28 mouse cellular contexts compared by ENCODE assay signal in the genomic region with DNA sequence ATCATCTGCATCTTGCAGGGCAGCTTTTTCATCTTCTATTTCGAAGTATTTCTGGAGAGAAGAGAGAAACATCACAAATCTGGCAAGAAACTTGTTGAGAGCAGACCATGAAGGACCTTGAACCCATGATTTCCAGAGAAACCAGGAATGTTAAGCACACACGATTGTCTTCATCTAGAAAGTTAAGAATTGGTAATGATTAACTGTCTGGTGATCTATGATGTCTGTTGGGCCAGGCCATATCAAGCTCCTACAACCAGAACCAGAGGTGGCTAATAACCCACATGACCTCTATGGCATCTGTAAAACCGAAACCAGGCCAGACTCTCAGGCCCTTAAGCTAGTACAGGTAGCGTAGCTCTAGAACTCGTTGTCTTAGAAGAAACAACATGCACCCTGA. TPM values are rescaled to one million over a fixed set of nuclear protein-coding genes. Genes with fewer than 3 reads are reported as not detected.
"Had no signal": no experiment of that assay in that cellular context is flagged by ENCODE, and none has a peak within 500 bp of the region (broad histone marks: within the 10 kb centered on the region; RNA-seq: fewer than 3 reads in every experiment).

No protein-coding gene starts in this region.

- H3K4me3 ChIP-seq: hindbrain, embryonic 15.5 days; layer of hippocampus, adult 2 months; limb, embryonic 10.5 days; limb, embryonic 13.5 days; midbrain, embryonic 12.5 days; midbrain, embryonic 15.5 days; neural tube, embryonic 12.5 days; neural tube, embryonic 15.5 days; stomach, embryonic 15.5 days had no signal

- H3K9ac ChIP-seq: hindbrain, embryonic 15.5 days; limb, embryonic 13.5 days; liver, embryonic 14.5 days; liver, postnatal 0 days; lung, embryonic 14.5 days; midbrain, embryonic 12.5 days; midbrain, embryonic 15.5 days; neural tube, embryonic 12.5 days; neural tube, embryonic 15.5 days; stomach, embryonic 15.5 days had no signal

- H3K4me2 ChIP-seq: hindbrain, embryonic 15.5 days; limb, embryonic 13.5 days; lung, embryonic 14.5 days; midbrain, embryonic 12.5 days; midbrain, embryonic 15.5 days; neural tube, embryonic 12.5 days; neural tube, embryonic 15.5 days; stomach, embryonic 15.5 days had no signal

- H3K27ac ChIP-seq: hindbrain, embryonic 15.5 days; layer of hippocampus, adult 2 months; limb, embryonic 10.5 days; limb, embryonic 13.5 days; liver, embryonic 14.5 days; macrophage; midbrain, embryonic 12.5 days; midbrain, embryonic 15.5 days; neural tube, embryonic 12.5 days; neural tube, embryonic 15.5 days; stomach, embryonic 15.5 days had no signal

- H3K27me3 ChIP-seq: neural tube, embryonic 12.5 days had no signal

- H3K36me3 ChIP-seq: hindbrain, embryonic 15.5 days; limb, embryonic 10.5 days; limb, embryonic 13.5 days; midbrain, embryonic 12.5 days; midbrain, embryonic 15.5 days; neural tube, embryonic 12.5 days; neural tube, embryonic 15.5 days; stomach, embryonic 15.5 days had no signal

- ATAC-seq: liver, postnatal 0 days; lung, postnatal 0 days; midbrain, embryonic 15.5 days had no signal

- DNase-seq: layer of hippocampus, adult 9-11 months; liver; liver, postnatal 0 days; lung, embryonic 14.5 days; right cerebral cortex, adult 18-20 months; right cerebral cortex, postnatal 14 days; right cerebral cortex, postnatal 4 days; spleen, adult 18-20 months; thymus, postnatal 4 days had no signal

- H3K4me1 ChIP-seq: hindbrain, embryonic 15.5 days; limb, embryonic 10.5 days; limb, embryonic 13.5 days; midbrain, embryonic 15.5 days; neural tube, embryonic 12.5 days; neural tube, embryonic 15.5 days; stomach, embryonic 15.5 days had no signal

- H3K9me3 ChIP-seq: hindbrain, embryonic 15.5 days; limb, embryonic 10.5 days; limb, embryonic 13.5 days; midbrain, embryonic 12.5 days; midbrain, embryonic 15.5 days; neural tube, embryonic 12.5 days; neural tube, embryonic 15.5 days; stomach, embryonic 15.5 days had no signal

RNA-seq across cellular contexts. Expression of gene 4921504E06Rik, which starts 29.6 kb away (rescaled TPM):
- total RNA-seq: layer of hippocampus, adult 2 months; layer of hippocampus, postnatal 25 days; left cerebral cortex, adult 18-20 months; left cerebral cortex, postnatal 25 days; megakaryocyte, adult 5-6 weeks had no signal
- polyA plus RNA-seq: intestine, embryonic 14.5 days; large intestine, adult 2 months; limb, embryonic 10.5 days; limb, embryonic 13.5 days; liver, embryonic 14.5 days; liver, postnatal 0 days; lung, embryonic 14.5 days; macrophage; midbrain, embryonic 12.5 days; midbrain, embryonic 15.5 days; neural tube, embryonic 12.5 days; neural tube, embryonic 15.5 days; stomach, embryonic 15.5 days; thymus, postnatal 0 days had no signal
